Mouse (Mus musculus): Measurements from ENCODE around the gene Dbn1. TPM values are rescaled to one million over a fixed set of nuclear protein-coding genes. Genes with fewer than 3 reads are reported as not detected.
A peak's percentile ranks its signal among the peaks of the same experiment; 100 is the strongest.

Dbn1 gene
- polyA plus RNA-seq, 1 experiment from 2014 or later = 482 TPM

- 0 out of 2 replicates have a peak, but pooled peaks cover 4% of the 10 kb centered on the region for H3K36me3 ChIP-seq (ENCODE audit: control insufficient read depth, insufficient read depth, low read length)
- H3K4me1 ChIP-seq (ENCODE audit: control insufficient read depth, insufficient read depth, low read depth, low read length) = peaks cover 87% of the 10 kb centered on the region
- no peak overlapping the region for H3K4me3 ChIP-seq (ENCODE audit: low read length)
- no peak overlapping the region for H3K4me2 ChIP-seq (ENCODE audit: low read length)
- 33% methylated on average over 13 of the region's 13 CpGs for WGBS
- no peaks in the 10 kb centered on the region for H3K9me3 ChIP-seq (ENCODE audit: control insufficient read depth, low read length)
- H3K9ac ChIP-seq (ENCODE audit: low read depth, low read length) = no peak overlapping the region
- no peak for ATAC-seq
- no peaks in the 10 kb centered on the region for H3K27me3 ChIP-seq (replicated peaks; ENCODE audit: control insufficient read depth, insufficient read depth, low read length)
- H3K27ac ChIP-seq (ENCODE audit: low read depth, low read length) = 0 out of 2 replicates have a peak overlapping the region, but pooled peaks have one; percentile 5
These were observed 18.9 kb downstream of the Dbn1 start for GRCm38 (mm10) chr13:55468851-55469560.

GRCm38 (mm10) chr13:55465830-55466440, 22.0 kb downstream of the Dbn1 start:
- Histone ChIP-seq H3K27me3 (replicated peaks; ENCODE audit: control insufficient read depth, insufficient read depth, low read length) (no peaks in the 10 kb centered on the region), H3K4me3 (ENCODE audit: low read length) (peak overlapping the region; percentile 66), H3K4me1 (ENCODE audit: control insufficient read depth, insufficient read depth, low read depth, low read length) (peaks cover 70% of the 10 kb centered on the region), H3K36me3 (ENCODE audit: control insufficient read depth, insufficient read depth, low read length) (no peaks in the 10 kb centered on the region), H3K27ac (ENCODE audit: low read depth, low read length) (peak overlapping the region; percentile 9; the same call in 1 of the 2 replicates), H3K9me3 (ENCODE audit: control insufficient read depth, low read length) (no peaks in the 10 kb centered on the region), H3K9ac (ENCODE audit: low read depth, low read length) (peak overlapping the region; percentile 78), H3K4me2 (ENCODE audit: low read length) (peak overlapping the region; percentile 94)
- no peak for ATAC-seq
- 51% methylated on average over 5 of the region's 5 CpGs for WGBS

GRCm38 (mm10) chr13:55465184-55465583, 22.7 kb downstream of the Dbn1 start:
- H3K9ac ChIP-seq (ENCODE audit: low read depth, low read length) = peak overlapping the region; percentile 78
- H3K27ac ChIP-seq (ENCODE audit: low read depth, low read length) = peak overlapping the region; percentile 92
- peak overlapping the region; percentile 94 for H3K4me2 ChIP-seq (ENCODE audit: low read length)
- no peaks in the 10 kb centered on the region for H3K9me3 ChIP-seq (ENCODE audit: control insufficient read depth, low read length)
- peak; percentile 32 for ATAC-seq
- WGBS = 0% methylated on average over 3 of the region's 3 CpGs
- peaks cover 62% of the 10 kb centered on the region for H3K4me1 ChIP-seq (ENCODE audit: control insufficient read depth, insufficient read depth, low read depth, low read length)
- peak overlapping the region; percentile 66 for H3K4me3 ChIP-seq (ENCODE audit: low read length)
- H3K27me3 ChIP-seq (replicated peaks; ENCODE audit: control insufficient read depth, insufficient read depth, low read length) = no peaks in the 10 kb centered on the region
- H3K36me3 ChIP-seq (ENCODE audit: control insufficient read depth, insufficient read depth, low read length) = no peaks in the 10 kb centered on the region

GRCm38 (mm10) chr13:55464027-55464884, 23.7 kb downstream of the Dbn1 start, which contains the start of gene Prr7:
Prr7 (plus strand) TSS chr13:55464267.
- Histone ChIP-seq H3K9ac (ENCODE audit: low read depth, low read length) (peak within 1 kb of the TSS; percentile 78), H3K27ac (ENCODE audit: low read depth, low read length) (peak within 1 kb of the TSS; percentile 92), H3K4me1 (ENCODE audit: control insufficient read depth, insufficient read depth, low read depth, low read length) (peaks cover 54% of the 10 kb centered on the region), H3K27me3 (replicated peaks; ENCODE audit: control insufficient read depth, insufficient read depth, low read length) (no peaks in the 10 kb centered on the region), H3K4me2 (ENCODE audit: low read length) (peak within 1 kb of the TSS; percentile 94), H3K36me3 (ENCODE audit: control insufficient read depth, insufficient read depth, low read length) (peaks cover 2% of the 10 kb centered on the region), H3K9me3 (ENCODE audit: control insufficient read depth, low read length) (no peaks in the 10 kb centered on the region), H3K4me3 (ENCODE audit: low read length) (peak within 1 kb of the TSS; percentile 66)
- ATAC-seq = peak; percentile 76
- under 1% methylated on average over 62 of the region's 84 CpGs for WGBS

- Histone ChIP-seq H3K4me1 (ENCODE audit: control insufficient read depth, insufficient read depth, low read depth, low read length) (peaks cover 46% of the 10 kb centered on the region), H3K36me3 (ENCODE audit: control insufficient read depth, insufficient read depth, low read length) (peaks cover 2% of the 10 kb centered on the region), H3K9me3 (ENCODE audit: control insufficient read depth, low read length) (no peaks in the 10 kb centered on the region), H3K27ac (ENCODE audit: low read depth, low read length) (peak overlapping the region; percentile 92), H3K9ac (ENCODE audit: low read depth, low read length) (peak overlapping the region; percentile 78), H3K4me3 (ENCODE audit: low read length) (peak overlapping the region; percentile 66), H3K4me2 (ENCODE audit: low read length) (peak overlapping the region; percentile 94), H3K27me3 (replicated peaks; ENCODE audit: control insufficient read depth, insufficient read depth, low read length) (no peaks in the 10 kb centered on the region)
- WGBS = 4% methylated on average over 14 of the region's 14 CpGs
- 0 out of 2 replicates have a peak, but pooled peaks have one; percentile 0 for ATAC-seq
These were observed 24.4 kb downstream of the Dbn1 start for GRCm38 (mm10) chr13:55463399-55464026.

- Histone ChIP-seq H3K9me3 (ENCODE audit: control insufficient read depth, low read length) (no peaks in the 10 kb centered on the region), H3K4me1 (ENCODE audit: control insufficient read depth, insufficient read depth, low read depth, low read length) (peaks cover 44% of the 10 kb centered on the region), H3K4me2 (ENCODE audit: low read length) (peak overlapping the region; percentile 94; the same call in 1 of the 2 replicates), H3K27ac (ENCODE audit: low read depth, low read length) (no peak overlapping the region; the same call in 1 of the 2 replicates), H3K36me3 (ENCODE audit: control insufficient read depth, insufficient read depth, low read length) (peaks cover 2% of the 10 kb centered on the region), H3K27me3 (replicated peaks; ENCODE audit: control insufficient read depth, insufficient read depth, low read length) (no peaks in the 10 kb centered on the region), H3K4me3 (ENCODE audit: low read length) (no peak overlapping the region), H3K9ac (ENCODE audit: low read depth, low read length) (no peak overlapping the region)
- ATAC-seq = no peak
- WGBS = 53% methylated on average over 2 of the region's 2 CpGs
These were observed 24.9 kb downstream of the Dbn1 start for GRCm38 (mm10) chr13:55462965-55463364.

GRCm38 (mm10) chr13:55451785-55452549, 35.9 kb downstream of the Dbn1 start:
- WGBS = 92% methylated on average over 16 of the region's 16 CpGs
- Histone ChIP-seq H3K36me3 (ENCODE audit: control insufficient read depth, insufficient read depth, low read length) (peaks cover 31% of the 10 kb centered on the region), H3K27me3 (replicated peaks; ENCODE audit: control insufficient read depth, insufficient read depth, low read length) (no peaks in the 10 kb centered on the region), H3K9ac (ENCODE audit: low read depth, low read length) (no peak overlapping the region), H3K4me1 (ENCODE audit: control insufficient read depth, insufficient read depth, low read depth, low read length) (peaks cover 4% of the 10 kb centered on the region), H3K27ac (ENCODE audit: low read depth, low read length) (no peak overlapping the region), H3K4me3 (ENCODE audit: low read length) (no peak overlapping the region), H3K9me3 (ENCODE audit: control insufficient read depth, low read length) (no peaks in the 10 kb centered on the region), H3K4me2 (ENCODE audit: low read length) (no peak overlapping the region)
- no peak for ATAC-seq

- peaks cover 29% of the 10 kb centered on the region for H3K36me3 ChIP-seq (ENCODE audit: control insufficient read depth, insufficient read depth, low read length)
These were observed 36.6 kb downstream of the Dbn1 start for GRCm38 (mm10) chr13:55451296-55451695.

More at GRCm38 (mm10) chr13:55451296-55451695, 36.6 kb downstream of the Dbn1 start:
- peaks cover 11% of the 10 kb centered on the region for H3K4me1 ChIP-seq (ENCODE audit: control insufficient read depth, insufficient read depth, low read depth, low read length)
- ATAC-seq = no peak
- H3K9ac ChIP-seq (ENCODE audit: low read depth, low read length) = no peak overlapping the region
- no peaks in the 10 kb centered on the region for H3K9me3 ChIP-seq (ENCODE audit: control insufficient read depth, low read length)
- no peak overlapping the region for H3K4me3 ChIP-seq (ENCODE audit: low read length)
- no peak overlapping the region for H3K27ac ChIP-seq (ENCODE audit: low read depth, low read length)
- no peaks in the 10 kb centered on the region for H3K27me3 ChIP-seq (replicated peaks; ENCODE audit: control insufficient read depth, insufficient read depth, low read length)
- H3K4me2 ChIP-seq (ENCODE audit: low read length) = no peak overlapping the region
- whole genome bisulfite sequencing = 96% methylated on average over 10 of the region's 10 CpGs

All from hindbrain, embryonic 16.5 days (tissue).